Mouse (Mus musculus) heart, embryonic 13.5 days (tissue): ENCODE results near the gene Prr27. TPM values are rescaled to one million over a fixed set of nuclear protein-coding genes. Genes with fewer than 3 reads are reported as not detected.

Experiments used
- ATAC-seq: fragments of 200-750 bp; cut with Nextera tagmentation; 2 replicates; pipeline ENCODE4 v1.8.0; 2017; ENCODE audit warnings: moderate TSS enrichment; ENCODE audit not compliant: insufficient number of reproducible peaks, low FRiP score, low TSS enrichment; ENCODE audit errors: extremely low read depth
- H3K27ac ChIP-seq: fragments of 300-500 bp; sonication (generic); replicated peaks from 2 replicates; pipeline ENCODE4 v1.5.1; 2015; ENCODE audit warnings: moderate library complexity, mild to moderate bottlenecking, inconsistent platforms
- H3K27me3 ChIP-seq: fragments of 300-500 bp; sonication (generic); replicated peaks from 2 replicates; pipeline ENCODE4 v1.6.1; 2015; ENCODE audit warnings: mild to moderate bottlenecking, inconsistent platforms
- H3K36me3 ChIP-seq: fragments of 300-500 bp; sonication (generic); 2 replicates; pipeline ENCODE4 v1.6.1; 2015; ENCODE audit warnings: mild to moderate bottlenecking, inconsistent platforms
- H3K4me1 ChIP-seq: fragments of 300-500 bp; sonication (generic); 2 replicates; pipeline ENCODE4 v1.6.1; 2015; ENCODE audit warnings: inconsistent platforms
- H3K4me2 ChIP-seq: fragments of 300-500 bp; sonication (generic); 2 replicates; pipeline ENCODE4 v1.6.1; 2015; ENCODE audit warnings: inconsistent platforms, mild to moderate bottlenecking, moderate library complexity
- H3K4me3 ChIP-seq: fragments of 300-500 bp; sonication (generic); 2 replicates; pipeline ENCODE4 v1.5.1; 2015; ENCODE audit warnings: moderate library complexity, mild to moderate bottlenecking, inconsistent platforms
- H3K9ac ChIP-seq: fragments of 300-500 bp; sonication (generic); 2 replicates; pipeline ENCODE4 v1.6.1; 2015; ENCODE audit warnings: inconsistent platforms, mild to moderate bottlenecking, moderate library complexity
- H3K9me3 ChIP-seq: fragments of 300-500 bp; sonication (generic); 2 replicates; pipeline ENCODE4 v1.6.1; 2016; ENCODE audit warnings: inconsistent platforms
- WGBS: fragments of 180-500 bp; shearing (Covaris S2); methylation state at CpG from one replicate; pipeline ENCODE4 v1.1.7; 2015; ENCODE audit warnings: mixed read lengths; 5-methylcytosine and 5-hydroxymethylcytosine counted together
- polyA plus RNA-seq: library from polyadenylated mRNA; unstranded; fragments of >200 nt; fragmentation: Nextera tagmentation; extraction: Ambion mirVana; gene quantifications from 2 replicates; pipeline ENCODE4 v1.2.1, GENCODE M21; 2015

Gene Prr27
- not detected in 2 replicates for polyA plus RNA-seq

- H3K36me3 ChIP-seq = no peaks in the 10 kb centered on the region
- no peaks in the 10 kb centered on the region for H3K9me3 ChIP-seq
- no peak within 1 kb of the TSS for H3K9ac ChIP-seq
- H3K4me3 ChIP-seq = no peak within 1 kb of the TSS
- H3K27ac ChIP-seq = no peak within 1 kb of the TSS
- H3K4me2 ChIP-seq = no peak within 1 kb of the TSS
- no peaks in the 10 kb centered on the region for H3K4me1 ChIP-seq
- no peak for ATAC-seq
- no peaks in the 10 kb centered on the region for H3K27me3 ChIP-seq
- 55% methylated on average over 1 of the region's 1 CpGs for WGBS
Measured at GRCm38 (mm10) chr5:87825386-87825785, at the start of gene Prr27. Gene Prr27 (plus strand): TSS chr5:87825686.

GRCm38 (mm10) chr5:87782731-87783130, 42.8 kb upstream of the Prr27 start:
- H3K4me1 ChIP-seq = no peaks in the 10 kb centered on the region
- H3K4me2 ChIP-seq = no peak overlapping the region
- no peak for ATAC-seq
- H3K27ac ChIP-seq = no peak overlapping the region
- no peak overlapping the region for H3K4me3 ChIP-seq
- no peaks in the 10 kb centered on the region for H3K9me3 ChIP-seq
- H3K9ac ChIP-seq = no peak overlapping the region
- no peaks in the 10 kb centered on the region for H3K36me3 ChIP-seq
- H3K27me3 ChIP-seq = no peaks in the 10 kb centered on the region
- 41% methylated on average over 4 of the region's 4 CpGs for WGBS

GRCm38 (mm10) chr5:87807782-87808181, 17.7 kb upstream of the Prr27 start, which contains the start of gene Csn1s2b:
Gene Csn1s2b (plus strand): TSS chr5:87808082.
- no peak within 1 kb of the TSS for H3K27ac ChIP-seq
- no peak within 1 kb of the TSS for H3K4me3 ChIP-seq
- H3K36me3 ChIP-seq = no peaks in the 10 kb centered on the region
- ATAC-seq = no peak
- H3K9me3 ChIP-seq = no peaks in the 10 kb centered on the region
- no peaks in the 10 kb centered on the region for H3K4me1 ChIP-seq
- no peaks in the 10 kb centered on the region for H3K27me3 ChIP-seq
- H3K9ac ChIP-seq = no peak within 1 kb of the TSS
- 53% methylated on average over 2 of the region's 2 CpGs for WGBS
- H3K4me2 ChIP-seq = no peak within 1 kb of the TSS

- ATAC-seq = no peak
- no peaks in the 10 kb centered on the region for H3K4me1 ChIP-seq
- no peaks in the 10 kb centered on the region for H3K9me3 ChIP-seq
- H3K9ac ChIP-seq = no peak overlapping the region
- H3K4me3 ChIP-seq = no peak overlapping the region
- no peaks in the 10 kb centered on the region for H3K27me3 ChIP-seq
- H3K4me2 ChIP-seq = no peak overlapping the region
- 50% methylated on average over 2 of the region's 2 CpGs for WGBS
- H3K36me3 ChIP-seq = no peaks in the 10 kb centered on the region
- no peak overlapping the region for H3K27ac ChIP-seq
Measured at GRCm38 (mm10) chr5:87809253-87809652, 16.2 kb upstream of the Prr27 start.

GRCm38 (mm10) chr5:87855136-87855716, 29.7 kb downstream of the Prr27 start:
- H3K4me3 ChIP-seq = no peak overlapping the region
- no peak overlapping the region for H3K9ac ChIP-seq
- H3K36me3 ChIP-seq = no peaks in the 10 kb centered on the region
- no peak for ATAC-seq
- no peak overlapping the region for H3K27ac ChIP-seq
- WGBS = 70% methylated on average over 3 of the region's 3 CpGs
- H3K9me3 ChIP-seq = no peaks in the 10 kb centered on the region
- no peaks in the 10 kb centered on the region for H3K4me1 ChIP-seq
- H3K27me3 ChIP-seq = no peaks in the 10 kb centered on the region
- no peak overlapping the region for H3K4me2 ChIP-seq

GRCm38 (mm10) chr5:87870084-87870483, 44.6 kb downstream of the Prr27 start:
- H3K4me3 ChIP-seq = no peak overlapping the region
- no peak overlapping the region for H3K27ac ChIP-seq
- no peak for ATAC-seq
- no peaks in the 10 kb centered on the region for H3K27me3 ChIP-seq
- no peaks in the 10 kb centered on the region for H3K36me3 ChIP-seq
- no peak overlapping the region for H3K9ac ChIP-seq
- 51% methylated on average over 2 of the region's 2 CpGs for WGBS
- no peaks in the 10 kb centered on the region for H3K4me1 ChIP-seq
- no peak overlapping the region for H3K4me2 ChIP-seq
- no peaks in the 10 kb centered on the region for H3K9me3 ChIP-seq

GRCm38 (mm10) chr5:87871423-87871822, 45.9 kb downstream of the Prr27 start:
- ATAC-seq = no peak

GRCm38 (mm10) chr5:87884729-87885128, 59.2 kb downstream of the Prr27 start, which contains the start of gene Odam:
Gene Odam (plus strand): TSS chr5:87885029.
- Histone ChIP-seq H3K9me3 (no peaks in the 10 kb centered on the region), H3K36me3 (no peaks in the 10 kb centered on the region), H3K27me3 (no peaks in the 10 kb centered on the region), H3K9ac (no peak within 1 kb of the TSS), H3K27ac (no peak within 1 kb of the TSS), H3K4me2 (no peak within 1 kb of the TSS), H3K4me1 (no peaks in the 10 kb centered on the region), H3K4me3 (no peak within 1 kb of the TSS)
- no peak for ATAC-seq
- 87% methylated on average over 1 of the region's 1 CpGs for WGBS

More at GRCm38 (mm10) chr5:87871423-87871822, 45.9 kb downstream of the Prr27 start:
- Histone ChIP-seq H3K4me3 (no peak overlapping the region), H3K9ac (no peak overlapping the region), H3K4me2 (no peak overlapping the region), H3K36me3 (no peaks in the 10 kb centered on the region), H3K4me1 (no peaks in the 10 kb centered on the region), H3K9me3 (no peaks in the 10 kb centered on the region), H3K27me3 (no peaks in the 10 kb centered on the region), H3K27ac (no peak overlapping the region)
- 27% methylated on average over 4 of the region's 4 CpGs for WGBS

Other genes with a start within 250 kb of the Prr27 start
- not detected in 2 replicates for gene Sult1e1, start 234.1 kb upstream of the Prr27 start, polyA plus RNA-seq
- gene Csn1s1, start 159.5 kb upstream of the Prr27 start, polyA plus RNA-seq = not detected in 2 replicates
- gene Csn2, start 126.1 kb upstream of the Prr27 start, polyA plus RNA-seq = not detected in 2 replicates
- not detected in 2 replicates for gene Csn1s2a, start 51.1 kb upstream of the Prr27 start, polyA plus RNA-seq
- not detected in 2 replicates for gene Csn1s2b, start 17.6 kb upstream of the Prr27 start, polyA plus RNA-seq
- not detected in 2 replicates for gene Odam, start 59.3 kb downstream of the Prr27 start, polyA plus RNA-seq
- gene Csn3, start 99.9 kb downstream of the Prr27 start, polyA plus RNA-seq = 0.20 and 0.31 TPM in 2 replicates
- not detected in 2 replicates for gene 2310003L06Rik, start 143.8 kb downstream of the Prr27 start, polyA plus RNA-seq
- gene Gm28434, start 143.8 kb downstream of the Prr27 start, polyA plus RNA-seq = not detected in 2 replicates
- not detected in 2 replicates for gene Cabs1, start 153.8 kb downstream of the Prr27 start, polyA plus RNA-seq
- gene Smr3a, start 176.9 kb downstream of the Prr27 start, polyA plus RNA-seq = not detected in 2 replicates